In genomic region chr10:62944975-62945580, GRCm38 (mm10) we compare ENCODE assay signal across 15 mouse cellular contexts. TPM values are rescaled to one million over a fixed set of nuclear protein-coding genes. Genes with fewer than 3 reads are reported as not detected.
DNase-seq lines count a peak whose midpoint lies in the region; ATAC-seq and TF ChIP-seq lines count a peak whose summit lies in the region.
"Had no signal": no experiment of that assay in that cellular context is flagged by ENCODE, and none has a peak within 500 bp of the region (broad histone marks: within the 10 kb centered on the region; RNA-seq: fewer than 3 reads in every experiment).

No protein-coding gene starts in this region.

- ATAC-seq in erythroblast, adult 5-6 weeks (replicated peaks; ENCODE audit: low FRiP score, poor library complexity, severe bottlenecking): peak; percentile 56
- peak; percentile 75 for ATAC-seq in liver, embryonic 14.5 days (ENCODE audit: insufficient read depth)
- ATAC-seq: lung, postnatal 0 days had no signal

- TF ChIP-seq EP300 in liver, embryonic 14.5 days (IDR thresholded peaks at IDR 0.05; ENCODE audit: low read depth): no peak

- no peak for TF ChIP-seq POLR2A in kidney, adult 2 months (IDR thresholded peaks at IDR 0.05; ENCODE audit: low read depth, low read length)

- peaks cover 21 to 25% of the 10 kb centered on the region in 2 experiments for H3K4me1 ChIP-seq in liver, embryonic 14.5 days (replicated peaks; ENCODE audit: control insufficient read depth in 2 of 2, insufficient read depth in 2 of 2, low read length in 1 of 2)
- H3K4me1 ChIP-seq in kidney, adult 2 months (ENCODE audit: control insufficient read depth, insufficient read depth, low read length): no peaks in the 10 kb centered on the region

- H3K4me3 ChIP-seq in liver, embryonic 14.5 days (ENCODE audit: insufficient read depth in 1 of 2, low read depth in 2 of 2, low read length in 2 of 2): no peak overlapping the region
- no peak overlapping the region for H3K4me3 ChIP-seq in kidney, adult 2 months (ENCODE audit: insufficient read depth, low read depth, low read length)
- H3K4me3 ChIP-seq: embryonic facial prominence, embryonic 10.5 days; forebrain, embryonic 10.5 days; limb, embryonic 12.5 days had no signal

- no peak for TF ChIP-seq CTCF in liver, embryonic 14.5 days (IDR thresholded peaks at IDR 0.05; ENCODE audit: low read depth)
- no peak for TF ChIP-seq CTCF in kidney, adult 2 months (conservative IDR thresholded peaks at IDR 0.05; ENCODE audit: insufficient read depth, insufficient read length, low read depth, low read length)

- 36% methylated on average over 10 of the region's 10 CpGs for WGBS in liver, embryonic 14.5 days (ENCODE audit: insufficient replicate concordance)
- WGBS in kidney, adult 2 months: 86% methylated on average over 10 of the region's 10 CpGs

- H3K9me3 ChIP-seq in liver, embryonic 14.5 days (ENCODE audit: control insufficient read depth, low read length): no peaks in the 10 kb centered on the region
- H3K9me3 ChIP-seq: embryonic facial prominence, embryonic 10.5 days; forebrain, embryonic 10.5 days; limb, embryonic 12.5 days had no signal

- peak; percentile 22 for DNase-seq in spleen, adult 12 weeks (ENCODE audit: low spot score)
- DNase-seq in spleen, adult 18-20 months: no peak
- DNase-seq in liver, embryonic 14.5 days (ENCODE audit: low read depth in 3 of 3, low spot score in 3 of 3): peak; percentile 46 to 52 (median 51)
- peak; percentile 54 for DNase-seq in splenic B cell, adult 2 months (ENCODE audit: low read depth, low spot score)
- DNase-seq in kidney, adult 2 months: no peak
- no peak for DNase-seq in heart, adult 9 months (ENCODE audit: low spot score in 2 of 2)
- no peak for DNase-seq in heart, postnatal 4 days
- DNase-seq: cerebellum, adult 9-10 months; midbrain, embryonic 14.5 days had no signal

- no peaks in the 10 kb centered on the region for H3K27me3 ChIP-seq in liver, embryonic 14.5 days (ENCODE audit: control insufficient read depth, insufficient read depth, low read length)
- no peaks in the 10 kb centered on the region for H3K27me3 ChIP-seq in splenic B cell, adult 2 months (ENCODE audit: control insufficient read depth, insufficient read depth, low read length, poor library complexity, severe bottlenecking)
- H3K27me3 ChIP-seq in kidney, adult 2 months (replicated peaks; ENCODE audit: control insufficient read depth, insufficient read depth, low read length): no peaks in the 10 kb centered on the region
- H3K27me3 ChIP-seq: limb, embryonic 12.5 days had no signal

- peaks cover 8% of the 10 kb centered on the region for H3K36me3 ChIP-seq in liver, embryonic 14.5 days (replicated peaks; ENCODE audit: control insufficient read depth, insufficient read depth, low read depth)
- H3K36me3 ChIP-seq in splenic B cell, adult 2 months (ENCODE audit: control insufficient read depth, insufficient read depth, low read length, poor library complexity, severe bottlenecking): peaks cover 3% of the 10 kb centered on the region; the same call in 1 of the 2 replicates
- H3K36me3 ChIP-seq in kidney, adult 2 months (ENCODE audit: control insufficient read depth, insufficient read depth, low read length): peaks cover 7% of the 10 kb centered on the region

- peak overlapping the region; percentile 20 for H3K9ac ChIP-seq in liver, embryonic 14.5 days (replicated peaks)
- H3K9ac ChIP-seq: hindbrain, embryonic 14.5 days; limb, embryonic 12.5 days had no signal

- H3K27ac ChIP-seq in liver, embryonic 14.5 days: peak overlapping the region; percentile 73
- no peak overlapping the region for H3K27ac ChIP-seq in kidney, adult 2 months (ENCODE audit: insufficient read depth, low read depth, low read length)
- H3K27ac ChIP-seq: embryonic facial prominence, embryonic 10.5 days; forebrain, embryonic 10.5 days; hindbrain, embryonic 14.5 days; limb, embryonic 12.5 days had no signal

- peak overlapping the region; percentile 47 for H3K4me2 ChIP-seq in liver, embryonic 14.5 days (ENCODE audit: low read depth)
- H3K4me2 ChIP-seq: hindbrain, embryonic 14.5 days; limb, embryonic 12.5 days had no signal

RNA-seq across cellular contexts. Expression of gene Dna2, which starts 1.7 kb away (rescaled TPM):
- total RNA-seq in erythroblast, adult 5-6 weeks (2015; ENCODE audit: low replicate concordance): 21.3 and 21.9 TPM in 2 replicates
- total RNA-seq in erythroblast, adult 5-6 weeks (2017; ENCODE audit: low replicate concordance): 18.1 and 21.2 TPM in 2 replicates
- 23.1 and 30.2 TPM in 2 replicates for polyA plus RNA-seq in liver, embryonic 14.5 days (2012; rRNA removed)
- 27.8 and 30.5 TPM in 2 replicates for polyA plus RNA-seq in liver, embryonic 14.5 days (2014; fragmentation: Nextera tagmentation; extraction: Ambion mirVana)
- polyA plus RNA-seq in kidney, adult 2 months (2012; rRNA removed): 6.9 TPM in 2 replicates
- total RNA-seq in heart, postnatal 4 days (2021): 10 to 100 TPM; 12.0 to 13.5 TPM

RNA-seq across cellular contexts. Expression of gene Slc25a16, which starts 24.6 kb away (rescaled TPM):
- 3.3 and 6.7 TPM in 2 replicates for total RNA-seq in erythroblast, adult 5-6 weeks (2015; ENCODE audit: low replicate concordance)
- total RNA-seq in erythroblast, adult 5-6 weeks (2017; ENCODE audit: low replicate concordance): 8.2 and 9.3 TPM in 2 replicates
- 4.8 and 6.2 TPM in 2 replicates for polyA plus RNA-seq in liver, embryonic 14.5 days (2012; rRNA removed)
- polyA plus RNA-seq in liver, embryonic 14.5 days (2014; fragmentation: Nextera tagmentation; extraction: Ambion mirVana): 7.0 and 8.9 TPM in 2 replicates
- polyA plus RNA-seq in kidney, adult 2 months (2012; rRNA removed): 105 and 143 TPM in 2 replicates
- 10 to 100 TPM; 24.6 to 26.9 TPM for total RNA-seq in heart, postnatal 4 days (2021)

RNA-seq across cellular contexts. Expression of gene Rufy2, which starts 34.9 kb away (rescaled TPM):
- 1.3 and 10.0 TPM in 2 replicates for total RNA-seq in erythroblast, adult 5-6 weeks (2015; ENCODE audit: low replicate concordance)
- total RNA-seq in erythroblast, adult 5-6 weeks (2017; ENCODE audit: low replicate concordance): 1.7 and 3.9 TPM in 2 replicates
- polyA plus RNA-seq in liver, embryonic 14.5 days (2012; rRNA removed): 0.53 and 1.1 TPM in 2 replicates
- 1.3 and 1.4 TPM in 2 replicates for polyA plus RNA-seq in liver, embryonic 14.5 days (2014; fragmentation: Nextera tagmentation; extraction: Ambion mirVana)
- 3.3 and 4.0 TPM in 2 replicates for polyA plus RNA-seq in kidney, adult 2 months (2012; rRNA removed)
- total RNA-seq in heart, postnatal 4 days (2021): 10 to 100 TPM; 13.7 to 15.6 TPM

RNA-seq across cellular contexts. Expression of gene Tet1, which starts 36.3 kb away (rescaled TPM):
- total RNA-seq in erythroblast, adult 5-6 weeks (2015; ENCODE audit: low replicate concordance): 1.3 and 3.7 TPM in 2 replicates
- total RNA-seq in erythroblast, adult 5-6 weeks (2017; ENCODE audit: low replicate concordance): 0.84 and 1.1 TPM in 2 replicates
- polyA plus RNA-seq in liver, embryonic 14.5 days (2012; rRNA removed): 0.21 and 0.23 TPM in 2 replicates
- polyA plus RNA-seq in liver, embryonic 14.5 days (2014; fragmentation: Nextera tagmentation; extraction: Ambion mirVana): 0.99 and 1.9 TPM in 2 replicates
- polyA plus RNA-seq in kidney, adult 2 months (2012; rRNA removed): 1.4 and 1.7 TPM in 2 replicates
- total RNA-seq in heart, postnatal 4 days (2021): 10 to 100 TPM; 27.9 to 29.6 TPM

Comparison
In these comparisons a context has a peak if more than half of its experiments do, and no peak if none do; other contexts are left out.
1. DNase-seq: peak in spleen, adult 12 weeks (single experiment), liver, embryonic 14.5 days (3 of 3) and splenic B cell, adult 2 months (single experiment); none in spleen, adult 18-20 months (0 of 2), kidney, adult 2 months (single experiment), heart, adult 9 months (0 of 2) and heart, postnatal 4 days (single experiment).